ENCODE assay signal across 28 mouse cellular contexts in the genomic region with DNA sequence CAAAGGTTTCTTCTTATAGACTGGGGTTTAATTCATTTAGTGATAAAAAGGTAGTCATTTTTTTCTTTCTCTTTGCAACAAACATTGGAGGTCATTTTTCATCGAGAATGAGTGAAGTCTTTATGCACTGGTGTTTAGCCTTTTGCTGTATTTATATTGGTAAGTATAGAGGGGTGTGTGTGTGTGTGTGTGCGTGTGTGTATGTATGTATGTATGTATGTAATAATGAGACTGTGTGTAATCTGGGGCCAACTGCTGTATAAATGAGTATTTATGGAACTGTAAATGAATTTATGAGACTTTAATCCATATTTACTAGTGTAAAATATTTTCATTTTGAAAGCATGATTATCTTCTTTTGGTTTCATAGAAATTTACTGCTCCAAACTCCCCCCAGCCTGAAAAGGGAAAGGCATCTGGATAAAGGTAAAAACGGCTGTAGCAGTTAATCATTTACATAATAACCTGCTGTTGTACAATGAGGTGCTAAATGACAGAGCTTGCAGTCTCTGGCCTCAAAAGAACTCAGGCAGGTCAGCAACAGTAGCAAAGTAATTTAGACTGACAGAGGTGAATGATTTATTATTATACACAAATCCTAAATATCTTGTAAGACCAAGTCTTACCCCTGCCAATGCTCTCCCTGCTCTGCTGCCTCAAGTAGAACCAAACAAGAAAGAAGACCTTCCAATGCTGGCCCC. TPM values are rescaled to one million over a fixed set of nuclear protein-coding genes. Genes with fewer than 3 reads are reported as not detected.
DNase-seq lines count a peak whose midpoint lies in the region; ATAC-seq and TF ChIP-seq lines count a peak whose summit lies in the region.
"Had no signal": no experiment of that assay in that cellular context is flagged by ENCODE, and none has a peak within 500 bp of the region (broad histone marks: within the 10 kb centered on the region; RNA-seq: fewer than 3 reads in every experiment).

No protein-coding gene starts in this region.

- peak; percentile 85; the same call in 1 of the 2 replicates for ATAC-seq in stomach, embryonic 14.5 days (ENCODE audit: insufficient number of reproducible peaks, insufficient read depth, low FRiP score, low read depth)
- no peak for ATAC-seq in stomach, postnatal 0 days (ENCODE audit: low FRiP score, low TSS enrichment)
- peak; percentile 97 for ATAC-seq in intestine, embryonic 15.5 days
- peak; percentile 54; the same call in 1 of the 2 replicates for ATAC-seq in intestine, postnatal 0 days
- ATAC-seq in stomach, embryonic 16.5 days (ENCODE audit: insufficient read depth, low FRiP score) = peak; percentile 40; the same call in 1 of the 2 replicates
- ATAC-seq in midbrain, embryonic 15.5 days (replicated peaks) = no peak
- ATAC-seq: activated CD4-positive, CD25-positive, alpha-beta regulatory T cell, adult 4 months; forebrain, embryonic 13.5 days; forebrain, embryonic 15.5 days; forebrain, postnatal 0 days had no signal

- H3K4me3 ChIP-seq in stomach, embryonic 14.5 days (ENCODE audit: low read depth, low read length) = no peak overlapping the region
- no peak overlapping the region for H3K4me3 ChIP-seq in stomach, postnatal 0 days (ENCODE audit: low read depth, low read length)
- no peak overlapping the region for H3K4me3 ChIP-seq in intestine, embryonic 15.5 days (replicated peaks)
- H3K4me3 ChIP-seq in intestine, postnatal 0 days (ENCODE audit: low read depth, low read length) = no peak overlapping the region
- H3K4me3 ChIP-seq in stomach, embryonic 16.5 days (replicated peaks; ENCODE audit: low read length) = no peak overlapping the region
- no peak overlapping the region for H3K4me3 ChIP-seq in midbrain, embryonic 15.5 days
- H3K4me3 ChIP-seq: embryonic facial prominence, embryonic 13.5 days; embryonic facial prominence, embryonic 15.5 days; erythroblast, embryonic 14.5 days; forebrain, embryonic 13.5 days; forebrain, embryonic 15.5 days had no signal

- no peak overlapping the region for H3K27ac ChIP-seq in stomach, embryonic 14.5 days (ENCODE audit: low read length)
- no peak overlapping the region for H3K27ac ChIP-seq in stomach, postnatal 0 days (replicated peaks)
- no peak overlapping the region for H3K27ac ChIP-seq in intestine, embryonic 15.5 days
- H3K27ac ChIP-seq in intestine, postnatal 0 days (ENCODE audit: low read depth, low read length) = no peak overlapping the region
- H3K27ac ChIP-seq in stomach, embryonic 16.5 days (ENCODE audit: low read length) = no peak overlapping the region
- H3K27ac ChIP-seq in midbrain, embryonic 15.5 days = no peak overlapping the region
- H3K27ac ChIP-seq: embryonic facial prominence, embryonic 13.5 days; embryonic facial prominence, embryonic 15.5 days; forebrain, embryonic 13.5 days; forebrain, embryonic 15.5 days had no signal

- no peak for TF ChIP-seq CTCF in stomach, postnatal 0 days (IDR thresholded peaks at IDR 0.05; ENCODE audit: low read depth)
- TF ChIP-seq CTCF in intestine, postnatal 0 days (IDR thresholded peaks at IDR 0.05; ENCODE audit: low read depth) = no peak

- WGBS in stomach, embryonic 14.5 days = 61% methylated on average over 3 of the region's 3 CpGs
- WGBS in stomach, postnatal 0 days = 51% methylated on average over 3 of the region's 3 CpGs
- 43% methylated on average over 3 of the region's 3 CpGs for WGBS in intestine, embryonic 15.5 days
- 34% methylated on average over 3 of the region's 3 CpGs for WGBS in intestine, postnatal 0 days
- 50% methylated on average over 3 of the region's 3 CpGs for WGBS in stomach, embryonic 16.5 days
- WGBS in midbrain, embryonic 15.5 days = 66% methylated on average over 3 of the region's 3 CpGs

- H3K4me1 ChIP-seq in stomach, embryonic 14.5 days (ENCODE audit: control insufficient read depth, insufficient read depth, low read length) = no peaks in the 10 kb centered on the region
- H3K4me1 ChIP-seq in stomach, postnatal 0 days (replicated peaks; ENCODE audit: control insufficient read depth, insufficient read depth) = no peaks in the 10 kb centered on the region
- H3K4me1 ChIP-seq in intestine, embryonic 15.5 days (replicated peaks) = no peaks in the 10 kb centered on the region
- no peaks in the 10 kb centered on the region for H3K4me1 ChIP-seq in intestine, postnatal 0 days (replicated peaks; ENCODE audit: control insufficient read depth, insufficient read depth, low read length)
- no peaks in the 10 kb centered on the region for H3K4me1 ChIP-seq in stomach, embryonic 16.5 days (ENCODE audit: control insufficient read depth, insufficient read depth, low read length)
- H3K4me1 ChIP-seq in midbrain, embryonic 15.5 days = no peaks in the 10 kb centered on the region
- H3K4me1 ChIP-seq: embryonic facial prominence, embryonic 13.5 days; embryonic facial prominence, embryonic 15.5 days; forebrain, embryonic 13.5 days; forebrain, embryonic 15.5 days had no signal

- no peak for TF ChIP-seq EP300 in stomach, postnatal 0 days (optimal IDR thresholded peaks at IDR 0.05)

- H3K27me3 ChIP-seq in stomach, embryonic 14.5 days (ENCODE audit: control insufficient read depth, insufficient read depth, low read length) = no peaks in the 10 kb centered on the region
- H3K27me3 ChIP-seq in stomach, postnatal 0 days (ENCODE audit: control insufficient read depth, insufficient read depth, low read length) = no peaks in the 10 kb centered on the region
- no peaks in the 10 kb centered on the region for H3K27me3 ChIP-seq in intestine, embryonic 15.5 days (replicated peaks)
- no peaks in the 10 kb centered on the region for H3K27me3 ChIP-seq in intestine, postnatal 0 days (replicated peaks; ENCODE audit: control insufficient read depth, insufficient read depth, low read length)
- H3K27me3 ChIP-seq in stomach, embryonic 16.5 days (ENCODE audit: control insufficient read depth, insufficient read depth, low read length) = no peaks in the 10 kb centered on the region
- H3K27me3 ChIP-seq in midbrain, embryonic 15.5 days (replicated peaks) = no peaks in the 10 kb centered on the region
- H3K27me3 ChIP-seq: embryonic facial prominence, embryonic 13.5 days; embryonic facial prominence, embryonic 15.5 days; forebrain, embryonic 13.5 days; forebrain, embryonic 15.5 days had no signal

- H3K36me3 ChIP-seq in stomach, embryonic 14.5 days (ENCODE audit: control insufficient read depth, insufficient read depth, low read length) = no peaks in the 10 kb centered on the region
- H3K36me3 ChIP-seq in stomach, postnatal 0 days (ENCODE audit: control insufficient read depth, insufficient read depth, low read length) = no peaks in the 10 kb centered on the region
- no peaks in the 10 kb centered on the region for H3K36me3 ChIP-seq in intestine, embryonic 15.5 days
- H3K36me3 ChIP-seq in intestine, postnatal 0 days (ENCODE audit: control insufficient read depth, insufficient read depth) = no peaks in the 10 kb centered on the region
- H3K36me3 ChIP-seq in stomach, embryonic 16.5 days (ENCODE audit: control insufficient read depth, insufficient read depth, low read length) = no peaks in the 10 kb centered on the region
- no peaks in the 10 kb centered on the region for H3K36me3 ChIP-seq in midbrain, embryonic 15.5 days (replicated peaks)
- H3K36me3 ChIP-seq: embryonic facial prominence, embryonic 13.5 days; embryonic facial prominence, embryonic 15.5 days; forebrain, embryonic 15.5 days had no signal

- peaks cover 4% of the 10 kb centered on the region; the same call in 1 of the 2 replicates for H3K9me3 ChIP-seq in stomach, embryonic 14.5 days (ENCODE audit: control insufficient read depth, low read depth, low read length)
- no peaks in the 10 kb centered on the region for H3K9me3 ChIP-seq in stomach, postnatal 0 days (ENCODE audit: control insufficient read depth, low read length)
- H3K9me3 ChIP-seq in intestine, embryonic 15.5 days = no peaks in the 10 kb centered on the region
- no peaks in the 10 kb centered on the region for H3K9me3 ChIP-seq in intestine, postnatal 0 days (ENCODE audit: control insufficient read depth)
- no peaks in the 10 kb centered on the region for H3K9me3 ChIP-seq in stomach, embryonic 16.5 days (replicated peaks; ENCODE audit: control insufficient read depth, low read length)
- peaks cover 13% of the 10 kb centered on the region for H3K9me3 ChIP-seq in midbrain, embryonic 15.5 days
- H3K9me3 ChIP-seq: embryonic facial prominence, embryonic 15.5 days had no signal

- DNase-seq in stomach, postnatal 0 days (ENCODE audit: low spot score) = no peak
- no peak for DNase-seq in heart, adult 9 months (ENCODE audit: low spot score in 2 of 2)
- DNase-seq in T-cell, adult 2 months (ENCODE audit: low spot score) = no peak
- DNase-seq: adrenal gland, adult 8-10 months; adrenal gland, postnatal 14 days; cerebellum, adult 11 months; cerebellum, adult 18-20 months; cerebellum, adult 8-10 months; cerebellum, adult 9-11 months; cerebellum, postnatal 14 days; cerebellum, postnatal 36 days; embryo, embryonic 11 days; forebrain, postnatal 0 days had no signal

- no peak overlapping the region for H3K4me2 ChIP-seq in stomach, embryonic 14.5 days (replicated peaks; ENCODE audit: low read depth, low read length)
- H3K4me2 ChIP-seq in stomach, postnatal 0 days (replicated peaks; ENCODE audit: low read depth) = no peak overlapping the region
- H3K4me2 ChIP-seq in intestine, embryonic 15.5 days (replicated peaks) = no peak overlapping the region
- H3K4me2 ChIP-seq in intestine, postnatal 0 days (replicated peaks; ENCODE audit: low read depth) = no peak overlapping the region
- no peak overlapping the region for H3K4me2 ChIP-seq in stomach, embryonic 16.5 days (ENCODE audit: low read depth, low read length)
- H3K4me2 ChIP-seq in midbrain, embryonic 15.5 days = no peak overlapping the region
- H3K4me2 ChIP-seq: embryonic facial prominence, embryonic 13.5 days; embryonic facial prominence, embryonic 15.5 days; forebrain, embryonic 13.5 days; forebrain, embryonic 15.5 days had no signal

- no peak overlapping the region for H3K9ac ChIP-seq in stomach, embryonic 14.5 days (replicated peaks; ENCODE audit: low read depth, low read length)
- H3K9ac ChIP-seq in stomach, postnatal 0 days (ENCODE audit: low read length) = no peak overlapping the region
- no peak overlapping the region for H3K9ac ChIP-seq in intestine, embryonic 15.5 days
- no peak overlapping the region for H3K9ac ChIP-seq in intestine, postnatal 0 days (ENCODE audit: low read depth, low read length)
- no peak overlapping the region for H3K9ac ChIP-seq in stomach, embryonic 16.5 days (ENCODE audit: low read length)
- no peak overlapping the region for H3K9ac ChIP-seq in midbrain, embryonic 15.5 days
- H3K9ac ChIP-seq: embryonic facial prominence, embryonic 13.5 days; embryonic facial prominence, embryonic 15.5 days; forebrain, embryonic 13.5 days; forebrain, embryonic 15.5 days; forebrain, postnatal 0 days had no signal

RNA-seq across cellular contexts. Expression of a gene that starts 15.2 kb away (rescaled TPM):
- 0.23 and 0.36 TPM in 2 replicates for polyA plus RNA-seq in stomach, embryonic 14.5 days (2014; fragmentation: Nextera tagmentation; extraction: Ambion mirVana)
- 3.2 and 4.0 TPM in 2 replicates for polyA plus RNA-seq in stomach, postnatal 0 days (2015; fragmentation: Nextera tagmentation; extraction: Ambion mirVana)
- polyA plus RNA-seq in intestine, embryonic 15.5 days (2015; fragmentation: Nextera tagmentation; extraction: Ambion mirVana) = not detected in 2 replicates
- not detected in 2 replicates for polyA plus RNA-seq in intestine, postnatal 0 days (2015; fragmentation: Nextera tagmentation; extraction: Ambion mirVana)
- polyA plus RNA-seq in stomach, embryonic 16.5 days (2015; fragmentation: Nextera tagmentation; extraction: Ambion mirVana) = 0.44 and 0.50 TPM in 2 replicates
- not detected in 2 replicates for polyA plus RNA-seq in midbrain, embryonic 15.5 days (2015; fragmentation: Nextera tagmentation; extraction: Ambion mirVana)
- polyA plus RNA-seq: activated CD4-positive, CD25-positive, alpha-beta regulatory T cell, adult 4 months; brain, embryonic 14.5 days; C2C12; embryonic facial prominence, embryonic 11.5 days; embryonic facial prominence, embryonic 13.5 days; erythroblast, embryonic 14.5 days; forebrain, embryonic 11.5 days; forebrain, embryonic 13.5 days; forebrain, embryonic 15.5 days; forebrain, postnatal 0 days had no signal

Comparison
In these comparisons a context has a peak if more than half of its experiments do, and no peak if none do; other contexts are left out.
1. ATAC-seq: peak in stomach, embryonic 14.5 days (single experiment), intestine, embryonic 15.5 days (single experiment), intestine, postnatal 0 days (single experiment) and stomach, embryonic 16.5 days (single experiment); none in stomach, postnatal 0 days (single experiment) and midbrain, embryonic 15.5 days (single experiment).